Mouse (Mus musculus) kidney, postnatal 14 days (tissue): Measurements from ENCODE around the gene Gm17727.
"Not testable (repeated sequence)": the region's sequence is repeated elsewhere in the genome, so short reads cannot be mapped to it uniquely, and the experiment has no call there.

ENCODE experiments used
- DNase-seq: peaks from one replicate; pipeline ENCODE4 v3.0.0; 2022; ENCODE audit warnings: mixed read lengths

Gene Gm17727

GRCm38 (mm10) chr9:35778009-35778408, at the start of gene Gm17727:
Gm17727 (minus strand) TSS chr9:35778109.
- no peak for DNase-seq

GRCm38 (mm10) chr9:35817881-35818280, 40.0 kb upstream of the Gm17727 start:
- not testable (repeated sequence) for DNase-seq

DNA sequence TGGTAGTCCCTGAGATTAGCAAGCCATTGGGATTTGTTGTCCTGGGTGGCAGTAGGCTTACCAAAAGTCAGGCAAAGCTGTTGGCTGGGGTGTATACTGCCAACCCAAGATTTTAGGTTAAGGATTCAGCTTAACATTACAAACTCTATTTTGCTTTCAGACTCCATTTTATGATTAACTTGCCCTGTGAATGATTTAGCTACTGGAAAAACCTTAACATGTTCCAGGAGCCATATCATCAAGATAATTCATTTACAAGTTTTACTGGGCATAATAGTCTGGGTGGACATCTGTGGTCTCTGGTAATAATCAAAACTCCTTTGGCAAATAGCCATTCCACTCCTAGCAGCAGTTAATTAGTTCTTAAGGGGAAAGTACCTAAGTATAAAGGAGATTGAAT, 20.2 kb upstream of the Gm17727 start:
- peak; percentile 0 for DNase-seq

DNA sequence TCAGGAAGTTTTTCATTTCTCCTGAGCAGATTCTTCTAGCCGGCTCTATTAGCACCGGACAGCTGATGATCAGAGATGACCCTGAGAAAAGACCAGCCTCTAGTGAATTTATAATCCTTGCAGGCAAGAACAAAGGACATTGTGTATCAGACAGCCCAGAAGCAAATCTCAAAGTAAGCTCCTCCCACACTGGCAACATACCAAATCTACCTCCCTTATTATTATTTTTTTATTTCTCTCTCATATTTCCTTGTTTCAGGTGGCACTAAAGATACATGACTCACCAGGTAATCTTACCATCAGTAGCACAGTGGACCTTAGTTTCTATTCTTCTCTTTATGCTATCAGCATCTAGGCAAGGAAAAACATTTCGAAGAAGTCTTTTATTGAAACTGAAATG, 12.1 kb upstream of the Gm17727 start, which contains the start of the genes Gm27235 and D730048I06Rik:
TSS of gene Gm27235 (minus strand) at position 101 of the 400 bp plus-strand sequence.
TSS of gene D730048I06Rik (minus strand) at position 112 of the 400 bp plus-strand sequence.
- no peak for DNase-seq

DNA sequence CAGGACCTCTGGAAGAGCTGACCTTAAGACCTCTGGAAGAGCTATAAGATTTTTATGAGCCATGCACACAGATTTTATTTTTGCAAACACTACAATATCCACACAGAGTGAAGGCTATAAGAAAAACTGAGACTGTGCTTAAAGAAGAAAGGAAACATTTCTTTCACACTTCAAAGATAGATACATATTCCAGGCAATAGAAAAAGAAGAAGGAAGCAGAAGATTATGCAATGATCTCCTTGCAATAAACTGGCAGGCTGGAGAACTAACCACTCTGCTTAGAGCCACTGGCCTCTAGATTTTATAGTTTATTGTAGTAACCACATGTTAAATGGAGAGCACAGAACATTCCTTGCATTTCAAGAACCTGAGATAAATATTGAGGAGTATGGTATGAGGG, 21.1 kb downstream of the Gm17727 start:
- DNase-seq: no peak

DNA sequence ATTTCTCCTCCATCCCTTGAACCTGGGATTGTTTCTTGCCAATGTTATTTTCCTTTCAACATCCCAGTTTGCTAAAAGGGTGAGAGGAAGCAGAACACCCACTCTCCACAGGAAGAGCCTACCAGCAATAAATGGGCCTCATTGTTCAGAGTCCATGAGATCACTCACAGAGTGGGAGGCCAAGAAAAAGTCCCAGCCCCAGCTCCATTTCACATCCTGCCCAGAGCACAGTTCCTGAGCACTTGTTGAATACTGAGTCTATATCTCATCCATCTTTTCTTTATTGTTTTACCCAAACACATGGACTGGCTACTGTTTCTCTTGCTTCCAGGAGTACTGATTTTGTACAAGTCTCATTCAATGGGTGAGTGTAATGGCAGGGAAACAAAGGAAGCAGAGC, 37.2 kb downstream of the Gm17727 start, which contains the start of gene Gm17677:
TSS of gene Gm17677 (plus strand) at position 301 of the 400 bp plus-strand sequence.
- no peak for DNase-seq
